Mouse (Mus musculus): ENCODE results near the gene Gng8. TPM values are rescaled to one million over a fixed set of nuclear protein-coding genes. Genes with fewer than 3 reads are reported as not detected.
A peak's percentile ranks its signal among the peaks of the same experiment; 100 is the strongest.

Gene Gng8
- polyA plus RNA-seq, 1 experiment from 2014 or later: 2.9 TPM

DNA sequence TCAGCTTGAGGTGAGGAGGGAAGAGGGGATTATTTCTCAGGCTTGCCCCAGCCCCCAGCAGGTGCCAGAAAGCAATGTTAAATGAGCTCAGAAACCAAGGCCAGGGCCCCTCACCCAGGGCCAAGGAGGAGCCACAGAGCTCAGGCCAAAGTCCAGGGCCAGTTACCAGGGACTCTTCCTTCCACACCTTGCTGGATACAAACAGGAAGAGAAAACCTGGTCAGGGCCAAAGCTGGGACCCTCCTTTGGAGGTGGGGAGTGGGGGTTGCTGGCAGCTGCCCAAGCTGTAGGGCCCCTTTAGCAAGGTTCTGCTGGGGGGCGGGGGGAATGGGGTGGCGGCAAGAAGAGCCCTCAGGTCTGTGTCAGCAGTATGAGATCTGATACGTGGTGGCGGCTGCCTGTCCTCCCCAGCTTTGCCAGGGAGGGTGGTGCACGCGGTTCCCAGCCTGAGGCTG, 30.3 kb downstream of the Gng8 start:
- Histone ChIP-seq H3K4me2 (ENCODE audit: low read depth, low read length) (peak overlapping the region; percentile 96), H3K27me3 (ENCODE audit: control insufficient read depth, insufficient read depth, low read length) (no peaks in the 10 kb centered on the region), H3K9ac (ENCODE audit: low read length) (peak overlapping the region; percentile 95), H3K4me1 (ENCODE audit: control insufficient read depth, insufficient read depth, low read length) (peaks cover 37% of the 10 kb centered on the region), H3K9me3 (replicated peaks; ENCODE audit: control insufficient read depth, low read length) (no peaks in the 10 kb centered on the region), H3K36me3 (ENCODE audit: control insufficient read depth, insufficient read depth) (peaks cover 17% of the 10 kb centered on the region), H3K27ac (ENCODE audit: low read length) (peak overlapping the region; percentile 63), H3K4me3 (ENCODE audit: low read length) (peak overlapping the region; percentile 76)
- WGBS: 45% methylated on average over 6 of the region's 6 CpGs
- ATAC-seq (replicated peaks; ENCODE audit: extremely low read depth, insufficient read depth, low FRiP score): no peak

- peaks cover 35% of the 10 kb centered on the region for H3K4me1 ChIP-seq (ENCODE audit: control insufficient read depth, insufficient read depth, low read length)
- H3K36me3 ChIP-seq (ENCODE audit: control insufficient read depth, insufficient read depth): peaks cover 12% of the 10 kb centered on the region
- no peaks in the 10 kb centered on the region for H3K9me3 ChIP-seq (replicated peaks; ENCODE audit: control insufficient read depth, low read length)
- peak overlapping the region; percentile 76 for H3K4me3 ChIP-seq (ENCODE audit: low read length)
- peak overlapping the region; percentile 95 for H3K9ac ChIP-seq (ENCODE audit: low read length)
- no peak for ATAC-seq (replicated peaks; ENCODE audit: extremely low read depth, insufficient read depth, low FRiP score)
- H3K4me2 ChIP-seq (ENCODE audit: low read depth, low read length): peak overlapping the region; percentile 96
- no peaks in the 10 kb centered on the region for H3K27me3 ChIP-seq (ENCODE audit: control insufficient read depth, insufficient read depth, low read length)
- 42% methylated on average over 10 of the region's 10 CpGs for WGBS
- peak overlapping the region; percentile 96 for H3K27ac ChIP-seq (ENCODE audit: low read length)
These were observed 30.9 kb downstream of the Gng8 start for GRCm38 (mm10) chr7:16922360-16922973.

DNA sequence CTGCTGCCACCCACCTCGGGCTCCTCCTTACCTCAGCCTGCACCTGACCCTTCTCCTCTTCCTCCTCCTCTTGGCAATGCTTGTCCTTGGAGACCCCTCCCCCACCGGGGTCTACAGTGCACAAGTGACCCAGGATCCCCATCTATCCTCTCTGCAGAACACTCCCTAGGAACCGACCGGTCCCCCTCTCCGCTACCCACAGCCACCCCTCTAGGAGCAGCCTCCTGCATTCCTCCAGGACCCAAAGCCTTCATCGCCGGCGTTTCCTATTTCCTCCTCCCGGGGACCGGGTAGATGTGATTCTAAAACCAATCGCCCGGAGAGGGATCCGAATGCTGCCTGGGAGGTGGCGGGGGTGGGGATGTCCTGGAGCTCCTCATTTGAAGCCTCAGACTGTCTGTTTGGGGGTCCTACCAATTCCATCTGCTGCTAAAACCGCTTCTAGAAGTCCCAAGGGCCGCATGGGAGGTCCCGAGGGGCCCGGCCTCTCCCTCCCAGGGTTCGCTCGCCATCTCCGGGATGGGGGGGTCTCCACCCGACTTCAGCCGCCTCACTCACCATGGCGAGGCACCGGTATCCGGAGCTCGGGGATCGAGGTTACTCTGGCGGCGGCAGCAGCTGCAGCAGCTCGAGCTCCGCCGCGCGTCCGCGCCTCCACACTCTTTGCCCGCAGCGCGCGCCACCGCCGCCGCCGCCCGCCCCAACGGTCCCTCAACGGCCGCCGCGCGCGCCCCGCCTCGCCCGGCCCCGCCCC, 31.9 kb downstream of the Gng8 start:
- no peaks in the 10 kb centered on the region for H3K9me3 ChIP-seq (replicated peaks; ENCODE audit: control insufficient read depth, low read length)
- H3K36me3 ChIP-seq (ENCODE audit: control insufficient read depth, insufficient read depth): peaks cover 4% of the 10 kb centered on the region
- peak overlapping the region; percentile 76 for H3K4me3 ChIP-seq (ENCODE audit: low read length)
- peak; percentile 0; the same call in 1 of the 2 replicates for ATAC-seq (replicated peaks; ENCODE audit: extremely low read depth, insufficient read depth, low FRiP score)
- H3K4me1 ChIP-seq (ENCODE audit: control insufficient read depth, insufficient read depth, low read length): peaks cover 35% of the 10 kb centered on the region
- peak overlapping the region; percentile 95 for H3K9ac ChIP-seq (ENCODE audit: low read length)
- peak overlapping the region; percentile 96 for H3K4me2 ChIP-seq (ENCODE audit: low read depth, low read length)
- no peaks in the 10 kb centered on the region for H3K27me3 ChIP-seq (ENCODE audit: control insufficient read depth, insufficient read depth, low read length)
- WGBS: under 1% methylated on average over 51 of the region's 57 CpGs
- H3K27ac ChIP-seq (ENCODE audit: low read length): peak overlapping the region; percentile 96

- Histone ChIP-seq H3K36me3 (ENCODE audit: control insufficient read depth, insufficient read depth) (no peaks in the 10 kb centered on the region), H3K9ac (ENCODE audit: low read length) (peak within 1 kb of the TSS; percentile 95), H3K27ac (ENCODE audit: low read length) (peak within 1 kb of the TSS; percentile 96), H3K9me3 (replicated peaks; ENCODE audit: control insufficient read depth, low read length) (no peaks in the 10 kb centered on the region), H3K4me3 (ENCODE audit: low read length) (peak within 1 kb of the TSS; percentile 76), H3K4me1 (ENCODE audit: control insufficient read depth, insufficient read depth, low read length) (peaks cover 35% of the 10 kb centered on the region), H3K27me3 (ENCODE audit: control insufficient read depth, insufficient read depth, low read length) (no peaks in the 10 kb centered on the region), H3K4me2 (ENCODE audit: low read depth, low read length) (peak within 1 kb of the TSS; percentile 96)
- 2% methylated on average over 64 of the region's 64 CpGs for WGBS
- ATAC-seq (replicated peaks; ENCODE audit: extremely low read depth, insufficient read depth, low FRiP score): peak; percentile 86
These were observed 32.6 kb downstream of the Gng8 start, which contains the start of gene Calm3 for GRCm38 (mm10) chr7:16924037-16924834. TSS of gene Calm3 (minus strand) at chr7:16924114.

DNA sequence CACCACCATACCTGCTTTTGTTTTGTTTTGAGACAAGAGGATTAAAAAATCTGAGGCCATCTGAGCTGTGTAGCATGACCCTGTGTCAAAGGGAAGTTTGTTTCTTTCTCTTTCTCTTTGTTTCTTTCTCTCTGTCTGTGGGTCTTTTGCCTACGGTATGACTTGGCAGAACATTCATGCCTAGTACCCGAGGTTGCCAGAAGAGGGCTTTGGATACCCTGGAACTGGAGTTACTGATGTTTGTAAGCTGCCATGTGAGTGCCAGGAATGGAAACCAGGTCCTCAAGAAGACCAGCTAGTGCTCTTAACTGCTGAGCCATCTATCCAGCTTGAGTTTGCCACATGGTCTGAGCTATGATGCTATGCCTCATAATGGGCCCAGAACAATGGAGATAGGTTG, 36.8 kb downstream of the Gng8 start:
- Histone ChIP-seq H3K9ac (ENCODE audit: low read length) (no peak overlapping the region), H3K9me3 (replicated peaks; ENCODE audit: control insufficient read depth, low read length) (no peaks in the 10 kb centered on the region), H3K4me3 (ENCODE audit: low read length) (no peak overlapping the region), H3K4me1 (ENCODE audit: control insufficient read depth, insufficient read depth, low read length) (no peaks in the 10 kb centered on the region; the same call in 1 of the 2 replicates), H3K36me3 (ENCODE audit: control insufficient read depth, insufficient read depth) (no peaks in the 10 kb centered on the region), H3K27me3 (ENCODE audit: control insufficient read depth, insufficient read depth, low read length) (no peaks in the 10 kb centered on the region), H3K4me2 (ENCODE audit: low read depth, low read length) (no peak overlapping the region), H3K27ac (ENCODE audit: low read length) (no peak overlapping the region)
- WGBS: 34% methylated on average over 2 of the region's 2 CpGs
- no peak for ATAC-seq (replicated peaks; ENCODE audit: extremely low read depth, insufficient read depth, low FRiP score)

- Histone ChIP-seq H3K4me2 (ENCODE audit: low read depth, low read length) (no peak overlapping the region), H3K9ac (ENCODE audit: low read length) (no peak overlapping the region), H3K27me3 (ENCODE audit: control insufficient read depth, insufficient read depth, low read length) (no peaks in the 10 kb centered on the region), H3K36me3 (ENCODE audit: control insufficient read depth, insufficient read depth) (no peaks in the 10 kb centered on the region), H3K4me1 (ENCODE audit: control insufficient read depth, insufficient read depth, low read length) (no peaks in the 10 kb centered on the region), H3K9me3 (replicated peaks; ENCODE audit: control insufficient read depth, low read length) (no peaks in the 10 kb centered on the region), H3K4me3 (ENCODE audit: low read length) (no peak overlapping the region), H3K27ac (ENCODE audit: low read length) (no peak overlapping the region)
- 10% methylated on average over 1 of the region's 1 CpGs for WGBS
- no peak for ATAC-seq (replicated peaks; ENCODE audit: extremely low read depth, insufficient read depth, low FRiP score)
These were observed 39.3 kb downstream of the Gng8 start for GRCm38 (mm10) chr7:16930850-16931249.

- no peak overlapping the region for H3K9ac ChIP-seq (ENCODE audit: low read length)
- WGBS: 18% methylated on average over 14 of the region's 14 CpGs
- H3K4me3 ChIP-seq (ENCODE audit: low read length): no peak overlapping the region
- no peaks in the 10 kb centered on the region for H3K9me3 ChIP-seq (replicated peaks; ENCODE audit: control insufficient read depth, low read length)
- ATAC-seq (replicated peaks; ENCODE audit: extremely low read depth, insufficient read depth, low FRiP score): peak; percentile 59; the same call in 1 of the 2 replicates
- no peaks in the 10 kb centered on the region for H3K4me1 ChIP-seq (ENCODE audit: control insufficient read depth, insufficient read depth, low read length)
- H3K27ac ChIP-seq (ENCODE audit: low read length): no peak overlapping the region
- H3K4me2 ChIP-seq (ENCODE audit: low read depth, low read length): no peak overlapping the region
- no peaks in the 10 kb centered on the region for H3K36me3 ChIP-seq (ENCODE audit: control insufficient read depth, insufficient read depth)
- no peaks in the 10 kb centered on the region for H3K27me3 ChIP-seq (ENCODE audit: control insufficient read depth, insufficient read depth, low read length)
These were observed 40.5 kb downstream of the Gng8 start for GRCm38 (mm10) chr7:16931968-16932627.

- ATAC-seq (replicated peaks; ENCODE audit: extremely low read depth, insufficient read depth, low FRiP score): no peak
- H3K4me3 ChIP-seq (ENCODE audit: low read length): no peak overlapping the region
- 42% methylated on average over 14 of the region's 14 CpGs for WGBS
These were observed 41.4 kb downstream of the Gng8 start for GRCm38 (mm10) chr7:16932704-16933577.

More at GRCm38 (mm10) chr7:16932704-16933577, 41.4 kb downstream of the Gng8 start:
- Histone ChIP-seq H3K9me3 (replicated peaks; ENCODE audit: control insufficient read depth, low read length) (no peaks in the 10 kb centered on the region), H3K27ac (ENCODE audit: low read length) (no peak overlapping the region), H3K4me1 (ENCODE audit: control insufficient read depth, insufficient read depth, low read length) (no peaks in the 10 kb centered on the region), H3K27me3 (ENCODE audit: control insufficient read depth, insufficient read depth, low read length) (no peaks in the 10 kb centered on the region), H3K36me3 (ENCODE audit: control insufficient read depth, insufficient read depth) (no peaks in the 10 kb centered on the region), H3K9ac (ENCODE audit: low read length) (no peak overlapping the region), H3K4me2 (ENCODE audit: low read depth, low read length) (no peak overlapping the region)
